Mouse (Mus musculus): ENCODE results near the gene Spint5. TPM values are rescaled to one million over a fixed set of nuclear protein-coding genes. Genes with fewer than 3 reads are reported as not detected.

Gene Spint5
- polyA plus RNA-seq, 2 experiments from 2014 or later = not detected

GRCm38 (mm10) chr2:164737377-164738090 lies 22.4 kb downstream of the Spint5 start:
- no peak for ATAC-seq

GRCm38 (mm10) chr2:164739876-164740275 lies 24.8 kb downstream of the Spint5 start:
- ATAC-seq = no peak

GRCm38 (mm10) chr2:164744987-164745386 lies 29.9 kb downstream of the Spint5 start:
- no peak for ATAC-seq

- peak; percentile 98 for ATAC-seq
Measured at GRCm38 (mm10) chr2:164745843-164746479, 30.9 kb downstream of the Spint5 start, which contains the start of the genes Wfdc3 and Dnttip1. TSS of gene Wfdc3 (minus strand) at chr2:164745931. TSS of gene Dnttip1 (plus strand) at chr2:164745983.

GRCm38 (mm10) chr2:164746693-164747092 lies 31.6 kb downstream of the Spint5 start:
- ATAC-seq = peak; percentile 58

- no peak for ATAC-seq
Measured at GRCm38 (mm10) chr2:164748191-164748590, 33.1 kb downstream of the Spint5 start.

- ATAC-seq = no peak
Measured at GRCm38 (mm10) chr2:164748991-164749390, 33.9 kb downstream of the Spint5 start.

GRCm38 (mm10) chr2:164752454-164752853 lies 37.3 kb downstream of the Spint5 start:
- ATAC-seq = no peak

GRCm38 (mm10) chr2:164754105-164754504 lies 39.0 kb downstream of the Spint5 start:
- ATAC-seq = no peak

GRCm38 (mm10) chr2:164754800-164755199 lies 39.7 kb downstream of the Spint5 start:
- no peak for ATAC-seq

- no peak for ATAC-seq
Measured at GRCm38 (mm10) chr2:164757841-164758240, 42.7 kb downstream of the Spint5 start.

- no peak for ATAC-seq
Measured at GRCm38 (mm10) chr2:164758692-164759091, 43.6 kb downstream of the Spint5 start.

- ATAC-seq = no peak
Measured at GRCm38 (mm10) chr2:164760059-164760833, 45.1 kb downstream of the Spint5 start.

GRCm38 (mm10) chr2:164761502-164761901 lies 46.4 kb downstream of the Spint5 start:
- ATAC-seq = no peak

- no peak for ATAC-seq
Measured at GRCm38 (mm10) chr2:164761971-164762370, 46.9 kb downstream of the Spint5 start.

GRCm38 (mm10) chr2:164762593-164762992 lies 47.5 kb downstream of the Spint5 start:
- no peak for ATAC-seq

GRCm38 (mm10) chr2:164765841-164766240 lies 50.7 kb downstream of the Spint5 start:
- ATAC-seq = no peak

Other genes starting within 250 kb of the Spint5 start
- gene Trp53tg5, start 241.6 kb upstream of the Spint5 start, polyA plus RNA-seq (2017; shearing (Covaris generic)) = not detected
- 1 to 10 TPM; 3.7 to 4.5 TPM for gene Dbndd2, start 229.2 kb upstream of the Spint5 start, polyA plus RNA-seq (2017; shearing (Covaris generic))
- 10 to 100 TPM; 17.0 to 27.0 TPM for gene Pigt, start 217.8 kb upstream of the Spint5 start, polyA plus RNA-seq (2017; shearing (Covaris generic))
- gene Wfdc2, start 152.9 kb upstream of the Spint5 start, polyA plus RNA-seq (2017; shearing (Covaris generic)) = 1 to 10 TPM; 2.2 to 3.0 TPM
- not detected for gene Spint3, start 141.8 kb upstream of the Spint5 start, polyA plus RNA-seq (2017; shearing (Covaris generic))
- not detected for gene Wfdc6a, start 129.9 kb upstream of the Spint5 start, polyA plus RNA-seq (2017; shearing (Covaris generic))
- gene Eppin, start 121.7 kb upstream of the Spint5 start, polyA plus RNA-seq (2017; shearing (Covaris generic)) = not detected
- gene Wfdc6b, start 101.8 kb upstream of the Spint5 start, polyA plus RNA-seq (2017; shearing (Covaris generic)) = not detected
- gene Wfdc8, start 101.7 kb upstream of the Spint5 start, polyA plus RNA-seq (2017; shearing (Covaris generic)) = not detected
- not detected for gene Wfdc16, start 76.5 kb upstream of the Spint5 start, polyA plus RNA-seq (2017; shearing (Covaris generic))
- gene Wfdc10, start 59.3 kb upstream of the Spint5 start, polyA plus RNA-seq (2017; shearing (Covaris generic)) = not detected
- not detected for gene Wfdc9, start 58.7 kb upstream of the Spint5 start, polyA plus RNA-seq (2017; shearing (Covaris generic))
- gene Wfdc11, start 41.2 kb upstream of the Spint5 start, polyA plus RNA-seq (2017; shearing (Covaris generic)) = not detected
- gene Wfdc13, start 30.2 kb upstream of the Spint5 start, polyA plus RNA-seq (2017; shearing (Covaris generic)) = not detected
- gene Spint4, start 16.8 kb upstream of the Spint5 start, polyA plus RNA-seq (2017; shearing (Covaris generic)) = not detected
- not detected for gene Wfdc3, start 30.6 kb downstream of the Spint5 start, polyA plus RNA-seq (2017; shearing (Covaris generic))
- 1 to 10 TPM; 3.8 to 7.3 TPM for gene Dnttip1, start 30.7 kb downstream of the Spint5 start, polyA plus RNA-seq (2017; shearing (Covaris generic))
- gene Ube2c, start 54.6 kb downstream of the Spint5 start, polyA plus RNA-seq (2017; shearing (Covaris generic)) = 10 to 100 TPM in 1 of 2 experiments, 1 to 10 TPM in 1; 7.7 to 11.4 TPM
- not detected for gene Tnnc2, start 64.7 kb downstream of the Spint5 start, polyA plus RNA-seq (2017; shearing (Covaris generic))
- gene Snx21, start 70.5 kb downstream of the Spint5 start, polyA plus RNA-seq (2017; shearing (Covaris generic)) = 1 to 10 TPM; 4.9 to 7.7 TPM
- 10 to 100 TPM; 32.5 to 42.2 TPM for gene Acot8, start 89.6 kb downstream of the Spint5 start, polyA plus RNA-seq (2017; shearing (Covaris generic))
- 1 to 10 TPM; 7.0 to 8.1 TPM for gene Zswim3, start 89.8 kb downstream of the Spint5 start, polyA plus RNA-seq (2017; shearing (Covaris generic))
- gene Zswim1, start 107.4 kb downstream of the Spint5 start, polyA plus RNA-seq (2017; shearing (Covaris generic)) = 10 to 100 TPM; 20.9 to 30.5 TPM
- gene Spata25, start 113.2 kb downstream of the Spint5 start, polyA plus RNA-seq (2017; shearing (Covaris generic)) = not detected
- 100 to 1,000 TPM; 211 to 247 TPM for gene Ctsa, start 117.6 kb downstream of the Spint5 start, polyA plus RNA-seq (2017; shearing (Covaris generic))
- 1 to 10 TPM in 1 of 2 experiments, under 1 TPM in 1; 0.65 to 1.6 TPM for gene Neurl2, start 118.2 kb downstream of the Spint5 start, polyA plus RNA-seq (2017; shearing (Covaris generic))
- gene Pltp, start 142.4 kb downstream of the Spint5 start, polyA plus RNA-seq (2017; shearing (Covaris generic)) = under 1 TPM; 0.34 to 0.98 TPM
- gene Pcif1, start 164.0 kb downstream of the Spint5 start, polyA plus RNA-seq (2017; shearing (Covaris generic)) = 100 to 1,000 TPM; 106 to 115 TPM
- gene Zfp335, start 196.5 kb downstream of the Spint5 start, polyA plus RNA-seq (2017; shearing (Covaris generic)) = 1 to 10 TPM; 5.6 to 8.2 TPM
- gene Mmp9, start 225.5 kb downstream of the Spint5 start, polyA plus RNA-seq (2017; shearing (Covaris generic)) = 1 to 10 TPM; 2.0 to 4.1 TPM
- under 1 TPM in 1 of 2 experiments, not detected in 1; 0.31 TPM for gene Slc12a5, start 245.5 kb downstream of the Spint5 start, polyA plus RNA-seq (2017; shearing (Covaris generic))